Mouse (Mus musculus): ENCODE data around the gene Shroom3. TPM values are rescaled to one million over a fixed set of nuclear protein-coding genes. Genes with fewer than 3 reads are reported as not detected.
A peak's percentile ranks its signal among the peaks of the same experiment; 100 is the strongest.

Gene Shroom3
- total RNA-seq, 2 experiments from 2014 or later, result 8.1 to 9.5 TPM

- DNase-seq, result no peak
Measured at GRCm38 (mm10) chr5:92969926-92970325, 286.7 kb downstream of the Shroom3 start.

- DNase-seq, result peak; percentile 35 to 44
Measured at GRCm38 (mm10) chr5:92970480-92970879, 287.2 kb downstream of the Shroom3 start.

GRCm38 (mm10) chr5:92980393-92980792 is 297.2 kb downstream of the Shroom3 start:
- no peak for DNase-seq

GRCm38 (mm10) chr5:92980862-92981261 is 297.6 kb downstream of the Shroom3 start:
- no peak for DNase-seq

GRCm38 (mm10) chr5:92982673-92983072 is 299.4 kb downstream of the Shroom3 start:
- peak; percentile 18 to 37 for DNase-seq

GRCm38 (mm10) chr5:92983942-92984341 is 300.7 kb downstream of the Shroom3 start:
- DNase-seq, result no peak

- no peak for DNase-seq
Measured at GRCm38 (mm10) chr5:92984692-92985091, 301.5 kb downstream of the Shroom3 start.

GRCm38 (mm10) chr5:92985391-92985790 is 302.2 kb downstream of the Shroom3 start:
- no peak for DNase-seq

GRCm38 (mm10) chr5:92986651-92987610 is 303.7 kb downstream of the Shroom3 start:
- no peak for DNase-seq

GRCm38 (mm10) chr5:92987891-92988768 is 304.9 kb downstream of the Shroom3 start:
- no peak for DNase-seq

GRCm38 (mm10) chr5:92988769-92989356 is 305.6 kb downstream of the Shroom3 start:
- DNase-seq, result no peak

GRCm38 (mm10) chr5:92992106-92992505 is 308.9 kb downstream of the Shroom3 start:
- DNase-seq, result no peak

GRCm38 (mm10) chr5:92994309-92994708 is 311.1 kb downstream of the Shroom3 start:
- DNase-seq, result no peak

- no peak for DNase-seq
Measured at GRCm38 (mm10) chr5:92994861-92995260, 311.6 kb downstream of the Shroom3 start.

GRCm38 (mm10) chr5:92997428-92998120 is 314.3 kb downstream of the Shroom3 start:
- no peak for DNase-seq

- DNase-seq, result no peak
Measured at GRCm38 (mm10) chr5:92998494-92999016, 315.3 kb downstream of the Shroom3 start.

- DNase-seq, result no peak
Measured at GRCm38 (mm10) chr5:93000060-93000459, 316.8 kb downstream of the Shroom3 start.

- DNase-seq, result peak in 1 of 2 experiments; percentile 35
Measured at GRCm38 (mm10) chr5:93000774-93001757, 317.8 kb downstream of the Shroom3 start.

GRCm38 (mm10) chr5:93002615-93003014 is 319.4 kb downstream of the Shroom3 start:
- peak in 1 of 2 experiments; percentile 19 for DNase-seq

- peak; percentile 66 to 72 for DNase-seq
Measured at GRCm38 (mm10) chr5:93005229-93005814, 322.1 kb downstream of the Shroom3 start.
